8 mouse cellular contexts compared by ENCODE assay signal in the genomic region with DNA sequence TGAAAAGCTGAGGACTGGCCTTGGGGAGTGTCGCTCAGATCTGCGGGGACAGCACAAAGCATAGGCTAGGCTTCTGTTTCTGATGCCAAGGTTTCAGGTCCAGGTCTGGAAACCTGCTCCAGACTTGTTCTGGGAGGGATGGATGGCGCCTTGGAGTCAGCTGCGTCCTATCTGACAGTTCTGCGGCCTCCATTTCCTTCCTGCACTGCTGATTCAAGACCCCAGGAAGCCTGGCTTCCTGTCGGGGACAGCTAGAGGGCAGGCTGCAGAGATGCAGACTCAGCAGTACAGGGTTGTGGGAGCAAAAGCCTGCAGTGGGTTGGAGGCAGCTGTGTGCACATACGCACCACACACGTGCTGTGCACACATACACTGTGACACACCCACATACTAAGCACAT. TPM values are rescaled to one million over a fixed set of nuclear protein-coding genes. Genes with fewer than 3 reads are reported as not detected.
DNase-seq lines count a peak whose midpoint lies in the region; ATAC-seq and TF ChIP-seq lines count a peak whose summit lies in the region.

No protein-coding gene starts in this region.

- no peak overlapping the region for H3K4me2 ChIP-seq in liver, embryonic 14.5 days (ENCODE audit: low read depth)

- peak; percentile 97 for DNase-seq in heart, adult 11 months
- no peak for DNase-seq in heart, postnatal 25 days (ENCODE audit: low spot score)
- peak; percentile 44 to 61 for DNase-seq in adrenal gland, postnatal 36 days
- DNase-seq in heart, postnatal 4 days = peak; percentile 50
- DNase-seq in liver, embryonic 14.5 days (ENCODE audit: low read depth in 3 of 3, low spot score in 3 of 3) = no peak
- DNase-seq in thymus, postnatal 36 days = peak; percentile 71 to 85
- DNase-seq in ovary, postnatal 10 days (ENCODE audit: low spot score) = no peak

- no peak overlapping the region for H3K9ac ChIP-seq in liver, embryonic 14.5 days (replicated peaks)

- H3K9me3 ChIP-seq in liver, embryonic 14.5 days (ENCODE audit: control insufficient read depth, low read length) = no peaks in the 10 kb centered on the region

- 9% methylated on average over 8 of the region's 8 CpGs for WGBS in liver, embryonic 14.5 days (ENCODE audit: insufficient replicate concordance)

- H3K4me1 ChIP-seq in liver, embryonic 14.5 days (replicated peaks; ENCODE audit: control insufficient read depth in 2 of 2, insufficient read depth in 2 of 2, low read length in 1 of 2) = peaks cover 2 to 11% of the 10 kb centered on the region in 2 experiments; a peak in 2 of 4 replicates

- peak; percentile 48 for ATAC-seq in liver, embryonic 14.5 days (ENCODE audit: insufficient read depth)
- ATAC-seq in monocyte, adult 5-6 weeks (replicated peaks; ENCODE audit: insufficient number of reproducible peaks, low FRiP score, low TSS enrichment, poor library complexity, severe bottlenecking) = no peak

- no peak for TF ChIP-seq EP300 in liver, embryonic 14.5 days (IDR thresholded peaks at IDR 0.05; ENCODE audit: low read depth)

- no peaks in the 10 kb centered on the region for H3K27me3 ChIP-seq in liver, embryonic 14.5 days (ENCODE audit: control insufficient read depth, insufficient read depth, low read length)

- intact Hi-C loops in heart, postnatal 25 days (cut with DNase I) = no loop called here

- no peak overlapping the region for H3K27ac ChIP-seq in liver, embryonic 14.5 days

- TF ChIP-seq CTCF in liver, embryonic 14.5 days (IDR thresholded peaks at IDR 0.05; ENCODE audit: low read depth) = peak; percentile 22; the same call in 1 of the 2 replicates

- H3K36me3 ChIP-seq in liver, embryonic 14.5 days (replicated peaks; ENCODE audit: control insufficient read depth, insufficient read depth, low read depth) = no peaks in the 10 kb centered on the region

- H3K4me3 ChIP-seq in liver, embryonic 14.5 days (ENCODE audit: insufficient read depth in 1 of 2, low read depth in 2 of 2, low read length in 2 of 2) = no peak overlapping the region

RNA-seq across cellular contexts. Expression of a gene that starts 18.4 kb away (rescaled TPM):
- total RNA-seq in heart, postnatal 25 days (2021) = 10 to 100 TPM; 25.3 to 28.0 TPM
- 10 to 100 TPM; 27.3 to 32.2 TPM for total RNA-seq in adrenal gland, postnatal 36 days (2021)
- total RNA-seq in heart, postnatal 4 days (2021) = 10 to 100 TPM; 26.0 to 27.4 TPM
- polyA plus RNA-seq in liver, embryonic 14.5 days (2012; rRNA removed) = 3.0 TPM in 2 replicates
- 5.6 and 6.0 TPM in 2 replicates for polyA plus RNA-seq in liver, embryonic 14.5 days (2014; fragmentation: Nextera tagmentation; extraction: Ambion mirVana)
- total RNA-seq in monocyte, adult 5-6 weeks (2017) = 34.1 to 46.2 TPM (median 42.8 TPM) in 3 replicates

RNA-seq across cellular contexts. Expression of a gene that starts 50.0 kb away (rescaled TPM):
- total RNA-seq in heart, postnatal 25 days (2021) = 10 to 100 TPM; 84.7 to 87.4 TPM
- 10 to 100 TPM; 98.2 to 99.1 TPM for total RNA-seq in adrenal gland, postnatal 36 days (2021)
- 10 to 100 TPM; 83.0 to 83.3 TPM for total RNA-seq in heart, postnatal 4 days (2021)
- polyA plus RNA-seq in liver, embryonic 14.5 days (2012; rRNA removed) = 22.3 and 45.6 TPM in 2 replicates
- polyA plus RNA-seq in liver, embryonic 14.5 days (2014; fragmentation: Nextera tagmentation; extraction: Ambion mirVana) = 103 and 105 TPM in 2 replicates
- total RNA-seq in monocyte, adult 5-6 weeks (2017) = 79.8 to 93.6 TPM (median 87.8 TPM) in 3 replicates

RNA-seq across cellular contexts. Expression of a gene that starts 58.8 kb away (rescaled TPM):
- 10 to 100 TPM; 65.1 to 72.6 TPM for total RNA-seq in heart, postnatal 25 days (2021)
- 10 to 100 TPM; 11.1 to 13.0 TPM for total RNA-seq in adrenal gland, postnatal 36 days (2021)
- total RNA-seq in heart, postnatal 4 days (2021) = 10 to 100 TPM; 68.1 to 75.2 TPM
- 2.7 and 3.0 TPM in 2 replicates for polyA plus RNA-seq in liver, embryonic 14.5 days (2012; rRNA removed)
- 5.8 and 6.7 TPM in 2 replicates for polyA plus RNA-seq in liver, embryonic 14.5 days (2014; fragmentation: Nextera tagmentation; extraction: Ambion mirVana)
- 18.5 to 57.1 TPM (median 24.2 TPM) in 3 replicates for total RNA-seq in monocyte, adult 5-6 weeks (2017)

Comparison
In these comparisons a context has a peak if more than half of its experiments do, and no peak if none do; other contexts are left out.
1. DNase-seq: peak in heart, adult 11 months (single experiment), adrenal gland, postnatal 36 days (2 of 2), heart, postnatal 4 days (single experiment) and thymus, postnatal 36 days (2 of 2); none in heart, postnatal 25 days (single experiment), liver, embryonic 14.5 days (0 of 3) and ovary, postnatal 10 days (single experiment).